Mouse (Mus musculus): Measurements from ENCODE around the gene Rrad. TPM values are rescaled to one million over a fixed set of nuclear protein-coding genes. Genes with fewer than 3 reads are reported as not detected.
A peak's percentile ranks its signal among the peaks of the same experiment; 100 is the strongest.

The Rrad gene
- polyA plus RNA-seq, 1 experiment from 2014 or later, result 1.3 TPM

- H3K27me3 ChIP-seq (ENCODE audit: control insufficient read depth, insufficient read depth, low read depth, low read length), result no peaks in the 10 kb centered on the region
- no peak overlapping the region for H3K9ac ChIP-seq (ENCODE audit: low read depth, low read length)
- H3K27ac ChIP-seq (ENCODE audit: low read length), result no peak overlapping the region
- no peak overlapping the region for H3K4me3 ChIP-seq (ENCODE audit: low read depth, low read length)
- ATAC-seq (ENCODE audit: low read depth), result no peak
- 70% methylated on average over 6 of the region's 6 CpGs for WGBS (ENCODE audit: insufficient replicate concordance)
- H3K4me1 ChIP-seq (ENCODE audit: control insufficient read depth, low read depth, low read length), result peaks cover 16% of the 10 kb centered on the region
- no peaks in the 10 kb centered on the region for H3K9me3 ChIP-seq (replicated peaks; ENCODE audit: control insufficient read depth, low read length)
- H3K36me3 ChIP-seq (ENCODE audit: control insufficient read depth, insufficient read depth), result no peaks in the 10 kb centered on the region
- no peak overlapping the region for H3K4me2 ChIP-seq (ENCODE audit: low read depth, low read length)
Measured at GRCm38 (mm10) chr8:104638010-104638409, 6.9 kb upstream of the Rrad start.

GRCm38 (mm10) chr8:104635004-104635710 is 4.0 kb upstream of the Rrad start:
- Histone ChIP-seq H3K36me3 (ENCODE audit: control insufficient read depth, insufficient read depth) (no peaks in the 10 kb centered on the region), H3K9ac (ENCODE audit: low read depth, low read length) (no peak overlapping the region), H3K27me3 (ENCODE audit: control insufficient read depth, insufficient read depth, low read depth, low read length) (peaks cover 15% of the 10 kb centered on the region), H3K4me1 (ENCODE audit: control insufficient read depth, low read depth, low read length) (peaks cover 4% of the 10 kb centered on the region; the same call in 1 of the 2 replicates), H3K4me2 (ENCODE audit: low read depth, low read length) (no peak overlapping the region), H3K4me3 (ENCODE audit: low read depth, low read length) (no peak overlapping the region), H3K27ac (ENCODE audit: low read length) (no peak overlapping the region), H3K9me3 (replicated peaks; ENCODE audit: control insufficient read depth, low read length) (no peaks in the 10 kb centered on the region)
- 58% methylated on average over 3 of the region's 3 CpGs for WGBS (ENCODE audit: insufficient replicate concordance)
- no peak for ATAC-seq (ENCODE audit: low read depth)

- Histone ChIP-seq H3K4me3 (ENCODE audit: low read depth, low read length) (no peak overlapping the region), H3K9ac (ENCODE audit: low read depth, low read length) (no peak overlapping the region), H3K4me1 (ENCODE audit: control insufficient read depth, low read depth, low read length) (peaks cover 2% of the 10 kb centered on the region; the same call in 1 of the 2 replicates), H3K36me3 (ENCODE audit: control insufficient read depth, insufficient read depth) (no peaks in the 10 kb centered on the region), H3K9me3 (replicated peaks; ENCODE audit: control insufficient read depth, low read length) (no peaks in the 10 kb centered on the region), H3K4me2 (ENCODE audit: low read depth, low read length) (no peak overlapping the region), H3K27ac (ENCODE audit: low read length) (no peak overlapping the region), H3K27me3 (ENCODE audit: control insufficient read depth, insufficient read depth, low read depth, low read length) (peaks cover 23% of the 10 kb centered on the region)
- WGBS (ENCODE audit: insufficient replicate concordance), result 52% methylated on average over 9 of the region's 9 CpGs
- no peak for ATAC-seq (ENCODE audit: low read depth)
Measured at GRCm38 (mm10) chr8:104633156-104633744, 2.1 kb upstream of the Rrad start.

GRCm38 (mm10) chr8:104632486-104632885 is 1.4 kb upstream of the Rrad start:
- ATAC-seq (ENCODE audit: low read depth), result no peak
- peaks cover 2% of the 10 kb centered on the region; the same call in 1 of the 2 replicates for H3K4me1 ChIP-seq (ENCODE audit: control insufficient read depth, low read depth, low read length)
- H3K27ac ChIP-seq (ENCODE audit: low read length), result no peak overlapping the region
- H3K27me3 ChIP-seq (ENCODE audit: control insufficient read depth, insufficient read depth, low read depth, low read length), result peaks cover 23% of the 10 kb centered on the region
- no peak overlapping the region for H3K4me3 ChIP-seq (ENCODE audit: low read depth, low read length)
- 58% methylated on average over 6 of the region's 6 CpGs for WGBS (ENCODE audit: insufficient replicate concordance)
- H3K4me2 ChIP-seq (ENCODE audit: low read depth, low read length), result no peak overlapping the region
- no peak overlapping the region for H3K9ac ChIP-seq (ENCODE audit: low read depth, low read length)
- H3K36me3 ChIP-seq (ENCODE audit: control insufficient read depth, insufficient read depth), result no peaks in the 10 kb centered on the region
- no peaks in the 10 kb centered on the region for H3K9me3 ChIP-seq (replicated peaks; ENCODE audit: control insufficient read depth, low read length)

- WGBS (ENCODE audit: insufficient replicate concordance), result 27% methylated on average over 5 of the region's 5 CpGs
- no peak overlapping the region for H3K4me3 ChIP-seq (ENCODE audit: low read depth, low read length)
- peaks cover 23% of the 10 kb centered on the region for H3K27me3 ChIP-seq (ENCODE audit: control insufficient read depth, insufficient read depth, low read depth, low read length)
- H3K4me2 ChIP-seq (ENCODE audit: low read depth, low read length), result no peak overlapping the region
- ATAC-seq (ENCODE audit: low read depth), result no peak
- no peak overlapping the region for H3K9ac ChIP-seq (ENCODE audit: low read depth, low read length)
- no peaks in the 10 kb centered on the region for H3K36me3 ChIP-seq (ENCODE audit: control insufficient read depth, insufficient read depth)
- peaks cover 2% of the 10 kb centered on the region; the same call in 1 of the 2 replicates for H3K4me1 ChIP-seq (ENCODE audit: control insufficient read depth, low read depth, low read length)
- H3K27ac ChIP-seq (ENCODE audit: low read length), result no peak overlapping the region
- no peaks in the 10 kb centered on the region for H3K9me3 ChIP-seq (replicated peaks; ENCODE audit: control insufficient read depth, low read length)
Measured at GRCm38 (mm10) chr8:104631975-104632374, 848 bp upstream of the Rrad start.

GRCm38 (mm10) chr8:104630574-104630973 is 553 bp downstream of the Rrad start:
- Histone ChIP-seq H3K4me2 (ENCODE audit: low read depth, low read length) (peak overlapping the region; percentile 36), H3K9me3 (replicated peaks; ENCODE audit: control insufficient read depth, low read length) (no peaks in the 10 kb centered on the region), H3K27me3 (ENCODE audit: control insufficient read depth, insufficient read depth, low read depth, low read length) (peaks cover 23% of the 10 kb centered on the region), H3K36me3 (ENCODE audit: control insufficient read depth, insufficient read depth) (no peaks in the 10 kb centered on the region), H3K4me3 (ENCODE audit: low read depth, low read length) (peak overlapping the region; percentile 38), H3K9ac (ENCODE audit: low read depth, low read length) (no peak overlapping the region), H3K27ac (ENCODE audit: low read length) (no peak overlapping the region), H3K4me1 (ENCODE audit: control insufficient read depth, low read depth, low read length) (peaks cover 2% of the 10 kb centered on the region; the same call in 1 of the 2 replicates)
- WGBS (ENCODE audit: insufficient replicate concordance), result 1% methylated on average over 36 of the region's 36 CpGs
- no peak for ATAC-seq (ENCODE audit: low read depth)

- no peak overlapping the region for H3K9ac ChIP-seq (ENCODE audit: low read depth, low read length)
- H3K4me2 ChIP-seq (ENCODE audit: low read depth, low read length), result no peak overlapping the region
- no peak overlapping the region for H3K27ac ChIP-seq (ENCODE audit: low read length)
- no peak overlapping the region for H3K4me3 ChIP-seq (ENCODE audit: low read depth, low read length)
- WGBS (ENCODE audit: insufficient replicate concordance), result 22% methylated on average over 8 of the region's 8 CpGs
- H3K9me3 ChIP-seq (replicated peaks; ENCODE audit: control insufficient read depth, low read length), result no peaks in the 10 kb centered on the region
- ATAC-seq (ENCODE audit: low read depth), result no peak
- peaks cover 2% of the 10 kb centered on the region; the same call in 1 of the 2 replicates for H3K4me1 ChIP-seq (ENCODE audit: control insufficient read depth, low read depth, low read length)
- peaks cover 23% of the 10 kb centered on the region for H3K27me3 ChIP-seq (ENCODE audit: control insufficient read depth, insufficient read depth, low read depth, low read length)
- no peaks in the 10 kb centered on the region for H3K36me3 ChIP-seq (ENCODE audit: control insufficient read depth, insufficient read depth)
Measured at GRCm38 (mm10) chr8:104630111-104630479, 1.0 kb downstream of the Rrad start.

- Histone ChIP-seq H3K9ac (ENCODE audit: low read depth, low read length) (no peak overlapping the region), H3K4me2 (ENCODE audit: low read depth, low read length) (no peak overlapping the region), H3K4me3 (ENCODE audit: low read depth, low read length) (no peak overlapping the region), H3K9me3 (replicated peaks; ENCODE audit: control insufficient read depth, low read length) (no peaks in the 10 kb centered on the region), H3K36me3 (ENCODE audit: control insufficient read depth, insufficient read depth) (no peaks in the 10 kb centered on the region), H3K4me1 (ENCODE audit: control insufficient read depth, low read depth, low read length) (peaks cover 2% of the 10 kb centered on the region; the same call in 1 of the 2 replicates), H3K27ac (ENCODE audit: low read length) (no peak overlapping the region), H3K27me3 (ENCODE audit: control insufficient read depth, insufficient read depth, low read depth, low read length) (peaks cover 23% of the 10 kb centered on the region)
- 52% methylated on average over 22 of the region's 22 CpGs for WGBS (ENCODE audit: insufficient replicate concordance)
- no peak for ATAC-seq (ENCODE audit: low read depth)
Measured at GRCm38 (mm10) chr8:104629306-104630110, 1.6 kb downstream of the Rrad start.
